Mouse (Mus musculus) macrophage (primary cell): Measurements from ENCODE around the gene Cpne4. TPM values are rescaled to one million over a fixed set of nuclear protein-coding genes. Genes with fewer than 3 reads are reported as not detected.

Source experiments
- H3K27ac ChIP-seq: fragments of 350-480 bp; formaldehyde crosslinking; 2 replicates; pipeline ENCODE4 v1.9.0; 2021
- H3K36me3 ChIP-seq: fragments of 350-480 bp; formaldehyde crosslinking; 2 replicates; pipeline ENCODE4 v1.9.0; 2021; ENCODE audit errors: inconsistent target
- H3K4me3 ChIP-seq: fragments of 350-480 bp; formaldehyde crosslinking; 2 replicates; pipeline ENCODE4 v1.9.0; 2021; ENCODE audit errors: inconsistent target
- H3K79me2 ChIP-seq: fragments of 350-480 bp; formaldehyde crosslinking; 2 replicates; pipeline ENCODE4 v1.9.0; 2021; ENCODE audit errors: inconsistent target
- WGBS: methylation state at CpG from one replicate; pipeline ENCODE4 v1.1.7; 2026; ENCODE audit warnings: inconsistent platforms; ENCODE audit not compliant: missing documents; 5-methylcytosine and 5-hydroxymethylcytosine counted together
- polyA plus RNA-seq: library from polyadenylated mRNA; stranded (reverse); fragments of 250-400 nt; gene quantifications from 3 replicates; pipeline ENCODE4 v1.2.4, GENCODE M21; 2018; ENCODE audit warnings: inconsistent platforms

The Cpne4 gene
- polyA plus RNA-seq, 1 experiment from 2014 or later = not detected

DNA sequence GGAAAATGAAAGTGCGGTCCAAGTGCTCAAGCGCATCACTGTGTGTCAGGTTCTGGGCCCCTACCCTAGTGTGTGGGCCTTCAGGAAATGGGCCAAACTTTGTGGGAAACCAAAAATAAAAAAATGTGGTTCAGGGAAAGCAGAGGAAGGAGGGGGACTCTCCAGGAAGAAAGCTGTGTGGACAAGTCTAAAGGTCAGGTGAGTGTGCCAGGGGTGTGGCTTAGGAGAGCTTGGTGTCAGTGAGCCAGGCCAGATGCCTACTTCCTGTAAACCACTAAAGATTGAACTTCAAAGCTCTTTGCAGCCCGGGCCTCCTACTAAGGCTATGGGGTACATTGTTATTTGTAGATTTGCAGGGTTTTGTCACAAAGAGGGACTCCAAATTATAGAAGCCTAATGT is 327.1 kb downstream of the Cpne4 start:
- H3K4me3 ChIP-seq = no peak overlapping the region
- H3K79me2 ChIP-seq = no peaks in the 10 kb centered on the region
- H3K36me3 ChIP-seq = no peaks in the 10 kb centered on the region
- 63% methylated on average over 3 of the region's 3 CpGs for WGBS
- H3K27ac ChIP-seq = no peak overlapping the region

DNA sequence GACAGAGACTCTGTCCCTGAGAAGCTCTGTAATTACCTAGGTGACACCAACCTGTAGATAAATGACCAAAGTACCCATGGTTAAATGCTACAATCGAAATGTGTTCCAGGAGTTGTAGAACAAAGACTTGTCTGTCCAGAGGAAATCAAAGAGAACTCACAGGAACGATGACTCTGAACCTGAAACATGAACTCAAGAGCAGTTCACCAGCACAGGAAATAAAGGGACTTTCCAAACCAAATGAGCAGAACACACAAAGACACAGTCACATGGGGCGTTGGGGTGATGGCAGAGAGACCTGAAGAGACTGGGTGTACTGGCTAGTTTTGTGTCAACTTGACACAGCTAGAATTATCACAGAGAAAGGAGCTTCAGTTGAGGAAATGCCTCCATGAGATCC is 329.9 kb downstream of the Cpne4 start:
- Histone ChIP-seq H3K4me3 (no peak overlapping the region), H3K27ac (no peak overlapping the region), H3K36me3 (no peaks in the 10 kb centered on the region), H3K79me2 (no peaks in the 10 kb centered on the region)
- 52% methylated on average over 3 of the region's 3 CpGs for WGBS

DNA sequence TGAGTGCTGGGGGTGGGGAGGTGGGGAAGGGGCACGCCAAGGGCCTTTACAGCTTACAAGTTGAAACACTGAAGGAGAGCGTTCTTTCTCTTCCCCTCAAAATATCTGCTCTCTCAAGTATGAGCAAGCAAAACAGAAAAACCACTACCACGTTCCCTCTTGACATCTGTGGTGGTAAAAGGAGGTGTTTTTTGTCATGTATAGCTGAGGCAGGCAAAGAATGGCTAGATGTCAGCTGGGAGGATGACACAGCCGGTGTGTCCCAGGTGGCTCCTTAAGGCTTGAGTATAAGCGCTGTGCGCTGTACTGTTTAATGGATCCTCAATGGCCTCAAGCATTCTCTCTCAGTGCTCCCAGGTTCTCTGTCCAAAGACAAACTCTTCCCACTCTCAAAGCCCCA is 331.5 kb downstream of the Cpne4 start:
- H3K4me3 ChIP-seq = no peak overlapping the region
- H3K79me2 ChIP-seq = no peaks in the 10 kb centered on the region
- no peak overlapping the region for H3K27ac ChIP-seq
- no peaks in the 10 kb centered on the region for H3K36me3 ChIP-seq
- WGBS = 69% methylated on average over 6 of the region's 6 CpGs

DNA sequence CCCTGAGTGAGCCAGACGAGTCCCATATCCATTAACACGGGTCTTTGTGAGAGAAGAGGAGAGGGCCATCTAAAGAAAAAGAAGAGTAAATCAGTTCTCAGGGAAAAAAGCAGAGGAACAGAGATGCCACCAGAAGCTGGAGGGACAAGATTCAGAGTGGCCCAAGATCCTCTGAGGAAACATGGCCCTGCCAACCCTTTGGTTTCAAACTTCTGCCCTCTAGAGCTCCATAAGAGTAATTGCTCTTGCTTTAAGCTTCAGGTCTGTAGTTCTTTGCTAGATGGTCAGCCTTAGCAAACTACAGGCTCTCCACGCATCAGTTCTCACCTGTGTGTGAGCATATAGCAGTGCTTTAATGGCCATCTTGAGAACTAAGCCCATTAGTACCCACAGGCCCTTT is 343.4 kb downstream of the Cpne4 start:
- 88% methylated on average over 3 of the region's 3 CpGs for WGBS
- no peaks in the 10 kb centered on the region for H3K36me3 ChIP-seq
- H3K79me2 ChIP-seq = no peaks in the 10 kb centered on the region
- H3K27ac ChIP-seq = no peak overlapping the region
- H3K4me3 ChIP-seq = no peak overlapping the region

DNA sequence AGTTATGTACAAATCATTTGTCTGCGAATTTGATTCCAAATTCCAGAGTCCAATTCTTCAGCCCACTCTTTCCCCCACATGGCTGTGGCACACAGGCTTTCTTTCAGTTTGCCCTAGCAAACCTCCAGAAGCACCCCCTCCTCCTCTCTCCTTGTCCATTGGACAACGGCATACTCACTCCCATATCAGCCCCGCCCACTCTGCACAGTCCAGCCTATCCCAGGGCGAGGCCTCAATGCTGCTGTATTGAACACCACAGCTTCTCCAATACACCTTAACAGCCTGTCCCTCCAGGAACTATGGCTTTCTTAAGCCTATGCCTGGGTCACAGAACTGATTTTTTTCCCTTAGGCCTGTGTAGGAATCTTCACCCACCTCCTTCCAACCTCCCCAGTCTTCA is 348.3 kb downstream of the Cpne4 start:
- WGBS = 91% methylated on average over 4 of the region's 4 CpGs
- Histone ChIP-seq H3K27ac (no peak overlapping the region), H3K79me2 (no peaks in the 10 kb centered on the region), H3K36me3 (no peaks in the 10 kb centered on the region), H3K4me3 (no peak overlapping the region)

DNA sequence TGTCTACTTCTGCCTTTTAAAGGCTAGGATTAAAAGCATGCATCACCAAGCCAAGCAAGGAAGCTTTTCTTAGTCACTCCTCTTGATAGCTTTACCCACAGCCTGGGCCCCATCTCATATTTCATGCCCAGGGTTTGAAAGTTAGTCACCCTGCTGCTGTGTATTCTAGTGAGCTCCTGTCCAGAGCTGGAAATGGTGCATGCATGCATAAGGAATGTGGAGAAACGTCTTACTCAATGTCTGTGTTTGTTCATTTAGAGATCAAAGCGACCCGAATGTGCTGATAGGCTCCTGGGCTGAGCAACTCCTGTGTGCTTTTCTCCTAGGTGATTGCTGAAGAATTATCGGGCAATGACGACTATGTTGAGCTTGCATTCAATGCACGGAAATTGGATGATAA is 354.0 kb downstream of the Cpne4 start:
- Histone ChIP-seq H3K4me3 (no peak overlapping the region), H3K79me2 (no peaks in the 10 kb centered on the region), H3K36me3 (no peaks in the 10 kb centered on the region), H3K27ac (no peak overlapping the region)
- 84% methylated on average over 6 of the region's 6 CpGs for WGBS

DNA sequence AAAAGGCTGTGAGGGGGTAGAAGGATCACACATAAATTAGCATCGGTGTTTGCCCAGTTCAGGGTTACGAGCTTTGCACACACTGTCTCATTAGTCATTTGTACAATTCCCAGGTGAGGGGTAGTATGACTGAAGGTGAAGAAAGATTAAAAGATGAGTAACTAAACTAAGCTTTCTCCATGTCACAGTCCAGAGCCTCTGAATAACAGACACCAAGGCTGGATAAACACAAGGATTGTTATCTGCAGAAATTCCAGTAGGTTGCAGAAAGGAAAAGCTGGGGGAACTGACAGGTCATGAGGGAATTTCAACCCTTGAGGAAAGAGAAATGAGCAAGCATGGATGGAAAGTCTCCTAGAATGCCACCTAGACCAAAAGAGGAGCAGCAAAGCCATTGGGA is 354.7 kb downstream of the Cpne4 start:
- 85% methylated on average over 2 of the region's 2 CpGs for WGBS
- H3K27ac ChIP-seq = no peak overlapping the region
- H3K4me3 ChIP-seq = no peak overlapping the region
- H3K36me3 ChIP-seq = no peaks in the 10 kb centered on the region
- H3K79me2 ChIP-seq = no peaks in the 10 kb centered on the region

DNA sequence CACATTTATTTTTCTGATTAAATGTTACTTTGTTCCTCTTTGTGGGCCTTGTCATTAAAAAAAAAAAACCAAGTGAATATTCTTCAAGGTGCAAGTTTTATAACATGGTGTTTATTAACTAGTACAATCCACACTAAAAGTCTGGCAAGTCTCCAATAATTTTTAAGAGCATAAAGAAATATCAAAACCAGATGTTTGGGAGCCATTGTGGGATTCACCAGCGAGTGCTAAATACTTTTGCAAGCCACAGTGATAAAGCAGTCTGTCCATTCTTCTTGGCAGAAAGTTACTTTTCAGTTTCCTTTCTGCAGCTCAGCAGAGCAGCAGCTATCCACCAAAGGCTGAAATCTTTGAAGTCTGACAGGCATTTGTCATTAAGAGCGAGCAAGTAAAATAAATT is 365.6 kb downstream of the Cpne4 start:
- 80% methylated on average over 2 of the region's 2 CpGs for WGBS
- Histone ChIP-seq H3K4me3 (no peak overlapping the region), H3K27ac (no peak overlapping the region), H3K79me2 (no peaks in the 10 kb centered on the region), H3K36me3 (no peaks in the 10 kb centered on the region)

DNA sequence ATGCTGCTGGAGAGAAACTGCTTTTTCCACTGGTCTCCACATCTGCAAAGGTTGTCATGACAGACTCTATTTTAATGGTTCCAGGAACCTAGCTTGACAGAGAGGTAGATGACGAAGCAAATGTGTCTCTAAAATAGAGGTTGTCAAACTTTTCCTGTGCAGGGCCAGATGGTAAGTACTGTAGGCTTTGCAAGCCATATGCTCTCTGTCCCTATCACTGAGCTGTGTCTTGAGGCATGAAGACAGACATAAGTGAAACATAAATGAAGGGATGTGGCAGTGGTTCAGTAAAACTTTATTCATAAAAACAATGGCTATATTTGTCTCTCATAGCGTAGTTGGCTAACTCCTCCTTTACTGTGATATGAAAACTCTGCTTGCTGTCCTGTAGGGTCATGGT is 366.2 kb downstream of the Cpne4 start:
- WGBS = 55% methylated on average over 2 of the region's 2 CpGs
- Histone ChIP-seq H3K27ac (no peak overlapping the region), H3K79me2 (no peaks in the 10 kb centered on the region), H3K36me3 (no peaks in the 10 kb centered on the region), H3K4me3 (no peak overlapping the region)

DNA sequence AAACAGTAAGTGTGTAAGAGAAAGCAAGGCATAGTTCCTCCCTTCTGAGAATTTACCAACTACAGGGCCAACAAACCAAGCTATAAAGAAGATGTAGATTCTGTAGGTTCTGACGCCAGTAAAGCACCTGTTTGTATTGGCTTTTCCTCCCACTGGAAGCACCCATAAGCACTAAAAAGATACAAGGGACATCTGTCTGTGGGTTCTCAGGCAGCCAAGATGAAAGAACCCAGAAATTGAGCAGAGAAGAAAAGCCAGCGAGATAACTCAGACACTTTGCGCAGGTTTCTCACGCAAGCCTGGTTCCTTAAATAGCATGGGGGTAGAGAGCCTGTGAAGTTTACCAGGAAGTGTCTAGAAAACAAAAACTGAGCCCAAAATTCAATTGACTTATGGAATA is 374.1 kb downstream of the Cpne4 start:
- Histone ChIP-seq H3K27ac (no peak overlapping the region), H3K36me3 (no peaks in the 10 kb centered on the region), H3K79me2 (no peaks in the 10 kb centered on the region), H3K4me3 (no peak overlapping the region)
- WGBS = 87% methylated on average over 4 of the region's 4 CpGs

DNA sequence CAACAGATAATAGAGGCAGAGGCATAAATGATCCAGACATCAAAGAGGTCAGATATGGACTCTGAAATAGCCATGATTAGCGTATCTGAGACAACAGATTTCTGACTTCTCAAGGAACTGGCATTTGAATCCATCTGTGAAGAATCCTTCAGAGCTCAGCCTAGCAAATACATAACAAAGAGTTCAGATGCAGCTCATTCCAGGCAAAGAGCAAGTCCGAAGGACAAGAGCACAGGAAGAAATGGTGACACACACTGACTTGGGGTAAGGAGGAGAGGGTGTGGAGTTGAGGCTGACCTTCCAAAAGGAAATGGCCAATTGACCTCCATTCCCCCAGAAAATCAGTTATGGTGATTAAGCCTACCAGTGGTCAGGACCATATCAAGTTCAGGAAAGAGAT is 375.0 kb downstream of the Cpne4 start:
- Histone ChIP-seq H3K4me3 (no peak overlapping the region), H3K36me3 (no peaks in the 10 kb centered on the region), H3K27ac (no peak overlapping the region), H3K79me2 (no peaks in the 10 kb centered on the region)
- WGBS = 66% methylated on average over 2 of the region's 2 CpGs

DNA sequence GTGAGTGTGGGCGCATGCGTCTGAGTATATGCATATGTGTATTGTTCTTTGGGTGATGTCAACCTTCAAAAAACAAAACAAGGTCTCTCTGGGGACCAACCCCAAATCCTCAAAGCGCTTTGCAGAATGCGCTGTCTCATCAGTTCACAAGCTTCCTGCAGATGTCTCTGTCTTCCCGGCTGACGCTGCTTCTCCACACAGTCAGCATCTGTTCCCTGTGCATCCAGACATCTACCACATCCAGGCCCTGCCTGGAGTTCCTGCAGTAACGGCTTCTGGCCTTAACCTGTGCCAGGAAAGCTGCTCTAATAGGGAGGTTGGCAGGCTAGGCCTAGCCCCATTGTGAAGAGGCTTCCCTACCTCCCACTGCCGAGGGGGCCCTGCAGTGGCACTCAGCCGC is 381.7 kb downstream of the Cpne4 start:
- Histone ChIP-seq H3K36me3 (no peaks in the 10 kb centered on the region), H3K27ac (no peak overlapping the region), H3K4me3 (no peak overlapping the region), H3K79me2 (no peaks in the 10 kb centered on the region)
- 75% methylated on average over 9 of the region's 9 CpGs for WGBS

DNA sequence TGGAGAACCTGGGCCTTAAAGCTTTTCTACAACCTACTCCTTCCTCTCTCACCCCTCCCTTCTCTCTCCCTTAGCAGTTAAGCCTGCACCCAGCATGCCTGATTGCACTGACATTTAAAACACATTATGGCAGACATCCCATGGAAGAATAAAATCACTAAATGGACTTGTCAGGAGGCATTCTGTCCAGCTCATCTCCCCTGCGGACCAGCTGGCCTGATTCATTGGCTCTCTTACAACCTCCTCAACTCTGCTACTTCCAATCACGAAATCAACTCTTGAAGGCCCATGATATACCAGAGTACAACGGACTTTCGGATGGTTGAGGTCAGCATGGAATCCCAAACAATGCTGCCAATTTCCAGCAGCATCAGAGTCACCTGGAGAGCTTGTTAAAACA is 393.3 kb downstream of the Cpne4 start:
- H3K4me3 ChIP-seq = no peak overlapping the region
- H3K79me2 ChIP-seq = no peaks in the 10 kb centered on the region
- H3K36me3 ChIP-seq = no peaks in the 10 kb centered on the region
- 93% methylated on average over 4 of the region's 4 CpGs for WGBS
- H3K27ac ChIP-seq = no peak overlapping the region

DNA sequence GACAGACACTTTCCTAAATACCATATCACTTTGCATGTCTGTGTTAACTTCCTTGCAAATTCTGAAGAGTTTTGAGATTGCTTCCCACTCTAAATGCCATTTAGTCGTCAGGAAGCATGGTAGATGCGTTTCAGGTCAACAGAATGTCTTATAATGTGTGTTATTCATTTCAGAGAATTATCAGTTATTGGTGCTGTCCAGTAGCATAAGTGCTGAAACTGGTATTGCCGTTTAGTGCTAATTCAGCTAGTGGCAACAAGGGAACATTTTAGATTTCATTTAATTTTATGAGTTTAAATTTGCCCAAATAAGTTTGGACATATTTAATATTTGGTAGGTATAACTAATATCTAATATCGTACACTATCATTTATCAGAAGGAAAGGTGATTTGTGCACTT is 403.5 kb downstream of the Cpne4 start:
- Histone ChIP-seq H3K36me3 (no peaks in the 10 kb centered on the region), H3K4me3 (no peak overlapping the region), H3K79me2 (no peaks in the 10 kb centered on the region), H3K27ac (no peak overlapping the region)
- WGBS = 76% methylated on average over 4 of the region's 4 CpGs

DNA sequence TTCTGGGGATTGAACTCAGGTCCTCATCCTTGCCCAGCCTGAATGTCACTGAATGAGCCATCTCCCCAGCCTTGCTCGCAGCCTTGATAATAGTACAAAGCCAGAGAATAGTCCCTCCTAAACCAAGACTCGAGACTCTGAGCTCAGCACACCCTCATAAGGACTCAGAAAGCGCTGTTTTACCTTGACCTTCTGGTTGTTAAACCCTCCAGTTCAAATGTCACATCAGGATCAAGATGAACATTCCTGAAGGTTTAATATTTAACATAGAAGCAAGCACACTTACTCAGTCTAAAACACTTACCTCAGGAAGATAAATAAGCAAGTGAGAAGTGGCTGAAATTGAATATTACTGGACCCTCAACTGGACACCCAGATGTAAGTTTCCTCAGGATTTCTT is 405.1 kb downstream of the Cpne4 start:
- Histone ChIP-seq H3K4me3 (no peak overlapping the region), H3K36me3 (no peaks in the 10 kb centered on the region), H3K27ac (no peak overlapping the region), H3K79me2 (no peaks in the 10 kb centered on the region)
- 86% methylated on average over 3 of the region's 3 CpGs for WGBS

DNA sequence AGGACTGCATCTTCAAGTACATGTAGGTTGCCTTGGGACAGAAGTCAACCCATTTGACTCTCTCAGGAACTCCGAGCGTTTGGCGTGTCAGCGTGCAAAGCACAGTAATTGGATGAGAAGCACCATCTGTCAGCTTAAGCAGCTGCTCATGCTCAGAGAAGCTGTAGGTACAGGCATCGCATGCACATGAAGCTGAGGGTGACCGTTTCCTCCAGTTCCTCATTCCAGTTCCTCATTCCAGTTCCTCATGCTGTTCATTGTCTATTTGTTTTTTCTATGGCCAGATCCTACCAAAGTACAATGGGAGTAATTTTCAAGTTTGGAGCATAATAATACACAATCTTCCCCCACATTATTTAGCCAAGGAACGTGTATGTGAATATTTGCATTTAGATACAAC is 425.7 kb downstream of the Cpne4 start:
- no peaks in the 10 kb centered on the region for H3K79me2 ChIP-seq
- H3K27ac ChIP-seq = no peak overlapping the region
- 9% methylated on average over 7 of the region's 7 CpGs for WGBS
- no peak overlapping the region for H3K4me3 ChIP-seq
- H3K36me3 ChIP-seq = no peaks in the 10 kb centered on the region
